Mouse (Mus musculus): ENCODE data around the gene Rnf2.

Gene Rnf2

GRCm38 (mm10) chr1:151500531-151501361 lies at the start of gene Rnf2:
Gene Rnf2 (minus strand): TSS chr1:151500955.
- peak; percentile 82 for DNase-seq (ENCODE audit: low read depth, low spot score)

DNA sequence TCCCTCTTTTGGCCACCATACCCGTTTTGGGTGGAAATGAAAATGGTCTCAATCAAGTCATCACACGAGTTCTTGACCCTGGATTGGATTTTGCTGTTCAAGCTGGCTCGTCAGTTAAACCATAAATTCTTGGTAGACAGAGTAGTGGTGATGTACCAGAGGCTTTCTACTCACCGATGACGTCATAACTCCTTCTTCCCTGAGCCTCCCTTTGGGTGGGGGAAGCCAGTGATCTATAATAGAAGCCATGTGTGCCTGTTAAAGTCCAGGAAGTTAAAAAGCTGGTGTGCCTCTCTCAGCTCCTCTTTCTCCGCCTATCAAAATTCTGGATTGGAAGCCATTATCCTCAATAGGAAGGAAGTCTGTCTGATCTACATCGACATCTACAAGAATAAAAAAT lies 49.0 kb upstream of the Rnf2 start:
- peak; percentile 40 for DNase-seq (ENCODE audit: low read depth, low spot score)

- no peak for DNase-seq (ENCODE audit: low read depth, low spot score)
Measured at GRCm38 (mm10) chr1:151548896-151549610, 48.3 kb upstream of the Rnf2 start.

GRCm38 (mm10) chr1:151545571-151545970 lies 44.8 kb upstream of the Rnf2 start:
- DNase-seq (ENCODE audit: low read depth, low spot score), result no peak

DNA sequence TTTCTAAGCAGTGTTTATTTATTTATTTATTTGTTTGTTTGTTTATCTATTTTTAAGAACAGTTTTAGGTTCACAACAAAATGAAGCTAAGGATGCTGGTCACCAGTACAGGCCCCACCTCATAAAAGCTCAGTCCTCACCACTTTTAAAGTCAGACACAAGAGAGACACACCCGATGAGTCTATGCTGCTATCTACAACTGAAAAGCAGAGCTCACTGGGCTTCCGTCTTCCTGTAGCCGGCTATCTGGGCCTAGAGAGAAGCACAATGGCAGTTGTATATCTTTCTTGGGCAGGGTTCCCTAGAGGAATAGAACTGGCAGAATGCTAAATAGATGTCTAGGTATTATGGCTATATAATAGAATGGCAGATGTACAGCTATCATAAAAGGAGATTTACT lies 43.8 kb upstream of the Rnf2 start:
- no peak for DNase-seq (ENCODE audit: low read depth, low spot score)

DNA sequence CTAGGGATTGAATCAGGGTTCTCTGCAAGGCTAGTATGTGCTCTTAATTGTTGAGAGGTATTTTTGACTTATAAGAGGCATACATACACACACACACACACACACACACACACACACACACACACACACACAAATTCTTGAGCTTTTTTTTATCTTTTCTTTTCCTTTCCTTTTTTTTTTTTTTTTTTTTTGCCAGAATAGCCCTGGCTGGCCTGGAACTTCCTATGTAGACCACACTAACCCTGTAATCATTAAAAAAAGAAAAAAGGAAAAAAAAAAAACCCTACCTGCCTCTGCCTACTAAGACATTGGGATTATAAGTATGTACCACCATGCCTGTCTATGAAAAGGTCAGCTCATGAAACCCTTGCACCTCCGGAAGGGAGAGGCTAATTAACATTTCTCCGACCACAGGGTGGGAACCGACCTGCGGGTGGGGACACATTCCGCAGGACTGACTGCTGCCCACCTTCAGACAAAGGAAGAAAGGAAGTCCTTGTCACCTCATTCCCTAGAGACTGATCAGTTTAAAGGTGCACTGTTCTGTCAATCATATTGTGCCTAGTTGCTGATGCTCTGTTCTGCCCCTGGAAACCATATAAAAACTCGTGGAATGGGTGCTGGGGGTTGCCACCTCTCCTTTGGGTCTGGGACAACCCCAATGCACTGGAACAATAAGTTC lies 43.2 kb upstream of the Rnf2 start:
- no peak for DNase-seq (ENCODE audit: low read depth, low spot score)

- DNase-seq (ENCODE audit: low read depth, low spot score), result no peak
Measured at GRCm38 (mm10) chr1:151526701-151527100, 25.9 kb upstream of the Rnf2 start.

DNA sequence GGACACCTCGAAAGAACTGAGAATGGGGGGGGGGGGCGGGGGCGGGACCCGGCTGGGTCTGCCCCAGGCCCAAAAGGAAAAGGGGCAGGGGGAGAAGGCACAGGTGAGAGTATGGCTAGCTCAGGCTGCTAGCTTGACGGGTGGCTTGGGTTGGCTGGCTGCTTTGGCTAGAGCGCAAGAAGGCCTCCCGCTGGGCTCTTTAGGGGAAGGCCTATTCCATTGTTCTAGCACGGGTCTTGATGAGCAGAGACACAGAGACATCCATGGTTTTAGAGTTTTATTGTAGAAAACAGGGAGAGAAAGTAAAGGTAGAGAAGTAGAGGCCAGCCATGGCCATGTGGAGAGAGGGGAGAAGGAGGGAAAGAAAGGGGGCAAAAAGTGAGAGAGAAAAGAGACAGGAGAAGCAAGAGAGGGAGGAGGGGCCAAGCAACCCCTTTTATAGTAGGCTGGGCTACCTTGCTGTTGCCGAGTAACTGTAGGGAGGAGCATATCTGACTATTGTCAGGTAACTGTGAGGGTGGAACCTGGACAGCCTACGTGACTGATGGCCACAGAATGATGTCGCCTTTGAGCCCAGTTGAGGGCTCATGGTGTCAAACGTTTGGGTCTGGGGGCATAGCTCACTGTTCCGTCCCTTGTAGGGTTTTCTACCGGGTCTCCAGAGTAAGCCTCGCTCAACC lies 17.0 kb upstream of the Rnf2 start:
- no peak for DNase-seq (ENCODE audit: low read depth, low spot score)

- DNase-seq (ENCODE audit: low read depth, low spot score), result no peak
Measured at GRCm38 (mm10) chr1:151516871-151517270, 16.1 kb upstream of the Rnf2 start.

DNA sequence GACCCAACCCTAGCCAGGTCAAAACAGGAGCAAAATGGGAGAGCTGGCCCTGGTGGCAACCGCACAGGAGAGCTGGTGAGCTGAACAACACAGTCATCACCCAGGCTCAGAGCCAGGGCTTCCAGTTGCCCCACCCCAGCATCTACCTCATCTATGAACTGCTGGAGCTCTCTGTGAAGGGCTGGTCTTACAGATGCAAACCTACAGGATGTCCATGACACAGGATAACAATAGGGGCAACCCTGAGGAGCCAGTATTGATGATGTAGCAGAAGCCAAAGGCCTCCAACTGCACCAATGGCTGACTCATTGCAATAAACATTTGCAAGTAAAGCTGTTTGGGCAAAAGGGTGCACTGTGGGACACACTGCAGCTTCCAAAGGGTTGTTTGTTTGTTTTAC lies 15.0 kb upstream of the Rnf2 start:
- peak; percentile 26 for DNase-seq (ENCODE audit: low read depth, low spot score)

DNA sequence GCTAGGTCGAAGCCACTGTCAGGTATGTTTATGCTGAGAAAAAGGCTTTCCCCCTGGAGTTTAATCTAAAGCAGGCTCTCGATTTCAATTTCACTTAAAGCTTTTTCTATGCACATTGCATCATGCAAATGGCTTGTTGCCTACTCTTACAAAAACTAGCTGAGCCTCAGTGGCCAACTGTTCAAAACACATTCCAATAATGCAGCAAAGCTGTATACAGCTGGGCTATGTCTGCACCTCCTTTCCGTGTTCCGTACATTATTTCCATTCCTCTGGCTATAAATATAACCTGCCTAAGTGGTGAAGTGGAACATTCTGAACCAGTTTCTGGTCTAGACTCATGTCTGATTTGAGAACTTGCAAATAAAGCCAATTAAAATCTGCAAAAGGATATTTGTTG lies 13.4 kb upstream of the Rnf2 start:
- DNase-seq (ENCODE audit: low read depth, low spot score), result no peak

DNA sequence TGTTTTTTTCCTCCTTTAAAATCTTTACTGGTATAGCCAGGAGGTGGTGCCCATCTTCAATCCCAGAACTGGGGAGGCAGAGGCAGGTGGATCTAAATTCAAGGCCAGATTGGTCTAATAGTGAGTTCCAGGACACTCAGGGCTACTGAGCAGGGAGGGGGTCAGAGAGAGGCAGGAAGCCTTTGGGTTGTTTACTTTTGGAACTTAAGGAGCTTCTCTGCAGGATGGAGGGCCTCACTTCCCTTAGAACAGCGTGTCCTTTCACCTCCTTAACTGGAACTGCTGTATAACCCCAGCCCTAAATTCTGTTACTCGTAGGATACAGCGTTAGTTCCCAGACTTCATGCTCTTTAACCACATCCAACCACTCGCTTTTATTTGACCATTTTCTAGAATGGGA lies 10.1 kb upstream of the Rnf2 start:
- no peak for DNase-seq (ENCODE audit: low read depth, low spot score)

DNA sequence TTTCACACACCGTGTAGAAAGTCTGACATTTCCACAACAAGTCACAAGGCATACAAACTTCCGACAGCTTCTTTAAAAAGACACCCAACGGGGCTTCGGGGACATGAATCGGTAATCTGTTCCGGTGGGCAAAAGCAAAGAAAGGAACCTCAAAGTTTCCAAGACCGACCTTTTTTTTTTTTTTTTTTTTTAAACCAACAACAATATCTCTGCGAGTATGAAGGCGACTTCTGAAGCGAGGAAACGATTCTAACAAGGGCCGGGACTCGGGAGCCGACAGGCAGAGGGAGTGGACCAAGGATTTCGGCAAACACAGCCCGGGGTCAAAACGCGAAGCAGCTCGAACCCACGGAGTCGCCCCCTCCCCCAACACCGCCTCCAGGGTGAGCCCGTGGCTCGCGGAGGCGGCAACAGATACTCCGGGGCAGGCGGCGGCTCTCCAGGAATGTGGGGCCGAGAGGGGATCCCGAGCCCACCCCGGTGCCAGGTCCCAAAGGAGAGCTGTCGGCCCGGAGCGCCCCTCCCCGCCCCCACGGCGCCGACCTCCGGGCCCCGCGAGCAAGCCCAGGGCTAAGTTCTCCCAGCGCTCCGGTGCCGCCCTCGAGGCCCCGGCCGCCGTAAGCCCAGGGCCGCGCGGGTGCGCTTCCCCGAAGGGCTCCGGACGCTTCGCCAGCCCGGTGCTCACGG lies 797 bp downstream of the Rnf2 start:
- peak; percentile 57 for DNase-seq (ENCODE audit: low read depth, low spot score)

- no peak for DNase-seq (ENCODE audit: low read depth, low spot score)
Measured at GRCm38 (mm10) chr1:151498381-151498780, 2.4 kb downstream of the Rnf2 start.

- no peak for DNase-seq (ENCODE audit: low read depth, low spot score)
Measured at GRCm38 (mm10) chr1:151497942-151498341, 2.8 kb downstream of the Rnf2 start.

GRCm38 (mm10) chr1:151497028-151497427 lies 3.7 kb downstream of the Rnf2 start:
- peak; percentile 61 for DNase-seq (ENCODE audit: low read depth, low spot score)

GRCm38 (mm10) chr1:151495635-151496285 lies 5.0 kb downstream of the Rnf2 start:
- DNase-seq (ENCODE audit: low read depth, low spot score), result no peak

DNA sequence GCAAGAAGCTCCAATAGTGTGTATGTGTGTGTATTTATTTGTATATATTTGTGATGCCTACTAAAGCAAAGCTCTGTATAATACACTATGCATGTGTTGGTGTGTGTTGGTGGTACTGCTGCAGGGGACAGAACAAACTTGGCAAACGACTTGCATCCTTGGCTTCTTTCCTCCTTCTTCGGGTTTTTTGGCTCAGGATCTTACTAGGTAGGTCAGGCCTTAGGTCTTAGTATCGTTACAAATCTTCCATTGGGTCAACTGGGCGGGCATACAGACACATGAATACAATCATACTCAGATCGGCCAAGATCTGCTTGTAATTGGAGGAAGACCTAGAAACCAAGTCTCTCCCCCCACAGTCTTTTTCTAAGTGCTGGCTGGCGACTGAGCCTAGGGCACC lies 6.0 kb downstream of the Rnf2 start:
- DNase-seq (ENCODE audit: low read depth, low spot score), result no peak

DNA sequence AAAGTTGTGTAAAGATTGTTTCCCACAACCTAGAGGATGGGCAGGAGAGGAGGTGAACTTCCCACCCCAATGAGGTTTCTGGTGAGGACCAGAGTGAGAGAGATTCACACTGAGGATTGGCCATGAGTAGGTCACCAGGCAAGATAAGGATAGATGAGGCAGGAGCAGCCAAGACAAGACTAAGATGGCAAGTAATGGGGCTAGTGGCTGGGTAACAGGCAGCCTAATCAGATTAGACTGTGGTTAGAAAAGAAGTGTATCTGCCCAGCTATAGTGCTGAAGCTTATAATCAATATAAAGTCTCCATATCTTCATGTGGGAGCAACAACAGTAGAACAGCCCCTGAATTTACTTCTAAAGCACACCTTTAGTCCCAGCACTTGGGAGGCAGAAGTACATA lies 6.9 kb downstream of the Rnf2 start:
- no peak for DNase-seq (ENCODE audit: low read depth, low spot score)

DNA sequence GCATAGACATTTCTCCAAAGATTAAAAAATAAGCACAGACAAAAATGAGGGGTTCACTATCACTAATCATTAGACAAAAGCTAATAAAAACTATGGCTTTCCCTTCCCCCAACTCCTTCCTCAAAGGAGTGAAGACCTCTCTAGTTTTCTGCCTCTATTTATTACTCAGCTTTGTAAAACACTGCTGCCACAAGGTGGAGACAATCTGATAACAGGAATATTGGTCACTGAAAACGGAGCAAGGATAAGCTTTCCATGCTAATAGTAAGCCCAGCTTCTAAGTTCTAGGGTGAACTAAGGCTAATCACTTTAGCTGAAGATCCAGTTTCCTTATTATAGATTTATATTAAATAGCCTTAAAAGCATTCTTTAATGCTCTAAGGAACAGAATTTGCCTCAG lies 8.3 kb downstream of the Rnf2 start:
- DNase-seq (ENCODE audit: low read depth, low spot score), result peak; percentile 34

- no peak for DNase-seq (ENCODE audit: low read depth, low spot score)
Measured at GRCm38 (mm10) chr1:151489806-151490205, 10.9 kb downstream of the Rnf2 start.
